Mouse (Mus musculus) ES-Bruce4 (cell line): ENCODE data around the gene Zc3h15. TPM values are rescaled to one million over a fixed set of nuclear protein-coding genes. Genes with fewer than 3 reads are reported as not detected.

Experiments
- H3K27ac ChIP-seq: 2 replicates; pipeline ENCODE4 v1.5.1; 2012; ENCODE audit warnings: low read length, inconsistent platforms; ENCODE audit not compliant: insufficient read depth
- H3K27me3 ChIP-seq: 2 replicates; pipeline ENCODE4 v1.6.1; 2012; ENCODE audit warnings: mild to moderate bottlenecking, low read length, inconsistent platforms; ENCODE audit not compliant: control insufficient read depth, poor library complexity, insufficient read depth, severe bottlenecking
- H3K36me3 ChIP-seq: 2 replicates; pipeline ENCODE4 v1.6.1; 2012; ENCODE audit warnings: inconsistent platforms, mild to moderate bottlenecking, low read length, moderate library complexity; ENCODE audit not compliant: control insufficient read depth, poor library complexity, insufficient read depth, severe bottlenecking
- H3K4me1 ChIP-seq: one replicate; pipeline ENCODE4 v1.8.1; 2011; ENCODE audit warnings: low read length; ENCODE audit not compliant: control insufficient read depth, insufficient read depth
- H3K4me3 ChIP-seq: 2 replicates; pipeline ENCODE4 v1.5.1; 2011; ENCODE audit warnings: low read depth, mild to moderate bottlenecking, low read length
- H3K9ac ChIP-seq: 2 replicates; pipeline ENCODE4 v1.6.1; 2012; ENCODE audit warnings: low read depth, mild to moderate bottlenecking, inconsistent platforms; ENCODE audit not compliant: poor library complexity, severe bottlenecking
- H3K9me3 ChIP-seq: replicated peaks from 2 replicates; pipeline ENCODE4 v1.6.1; 2012; ENCODE audit warnings: mild to moderate bottlenecking, low read length, inconsistent platforms; ENCODE audit not compliant: control insufficient read depth, poor library complexity, insufficient read depth, severe bottlenecking
- CTCF ChIP-seq: IDR thresholded peaks from one replicate; pipeline ENCODE4 v1.8.1; 2011; ENCODE audit warnings: low read depth, low read length
- EP300 ChIP-seq: IDR thresholded peaks from 2 replicates; pipeline ENCODE4 v1.6.1; 2011; ENCODE audit warnings: low read depth, low read length; ENCODE audit not compliant: insufficient read depth
- POLR2A ChIP-seq: IDR thresholded peaks from one replicate; pipeline ENCODE4 v1.8.1; 2011; ENCODE audit warnings: low read length; ENCODE audit not compliant: insufficient read depth
- polyA plus RNA-seq: library from polyadenylated mRNA; stranded (reverse); fragments of >200 nt; gene quantifications from 2 replicates; pipeline ENCODE4 v1.2.4, GENCODE M21; 2011; ENCODE audit warnings: low read depth; ENCODE audit not compliant: missing spikeins, insufficient read depth, insufficient read length

Gene Zc3h15
- polyA plus RNA-seq, 1 experiment, result 191 TPM

DNA sequence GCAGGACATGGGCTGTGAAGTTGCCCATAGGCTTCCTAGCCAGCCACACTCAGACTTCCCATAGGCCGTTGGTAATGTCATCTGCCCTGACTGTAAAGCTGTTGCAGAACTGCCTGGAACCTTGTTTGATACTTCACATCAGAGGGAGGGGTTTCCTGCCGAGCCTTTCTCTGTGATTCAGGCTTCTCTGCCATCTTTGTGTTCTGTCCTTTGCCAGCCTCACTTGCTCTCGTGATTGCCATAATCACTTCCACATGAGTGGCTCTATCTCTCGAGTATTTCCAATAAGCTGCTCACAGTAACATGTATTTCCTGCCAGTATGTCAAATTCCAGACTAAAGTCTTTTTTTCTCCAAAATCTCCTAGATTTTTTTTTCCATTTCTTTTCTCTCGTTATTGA is 31.4 kb downstream of the Zc3h15 start:
- no peaks in the 10 kb centered on the region for H3K36me3 ChIP-seq
- H3K27ac ChIP-seq, result no peak overlapping the region
- no peak overlapping the region for H3K9ac ChIP-seq
- TF ChIP-seq CTCF (no peak), EP300 (no peak), POLR2A (no peak)
- no peak overlapping the region for H3K4me3 ChIP-seq
- H3K27me3 ChIP-seq, result no peaks in the 10 kb centered on the region
- no peaks in the 10 kb centered on the region for H3K4me1 ChIP-seq
- no peaks in the 10 kb centered on the region for H3K9me3 ChIP-seq

DNA sequence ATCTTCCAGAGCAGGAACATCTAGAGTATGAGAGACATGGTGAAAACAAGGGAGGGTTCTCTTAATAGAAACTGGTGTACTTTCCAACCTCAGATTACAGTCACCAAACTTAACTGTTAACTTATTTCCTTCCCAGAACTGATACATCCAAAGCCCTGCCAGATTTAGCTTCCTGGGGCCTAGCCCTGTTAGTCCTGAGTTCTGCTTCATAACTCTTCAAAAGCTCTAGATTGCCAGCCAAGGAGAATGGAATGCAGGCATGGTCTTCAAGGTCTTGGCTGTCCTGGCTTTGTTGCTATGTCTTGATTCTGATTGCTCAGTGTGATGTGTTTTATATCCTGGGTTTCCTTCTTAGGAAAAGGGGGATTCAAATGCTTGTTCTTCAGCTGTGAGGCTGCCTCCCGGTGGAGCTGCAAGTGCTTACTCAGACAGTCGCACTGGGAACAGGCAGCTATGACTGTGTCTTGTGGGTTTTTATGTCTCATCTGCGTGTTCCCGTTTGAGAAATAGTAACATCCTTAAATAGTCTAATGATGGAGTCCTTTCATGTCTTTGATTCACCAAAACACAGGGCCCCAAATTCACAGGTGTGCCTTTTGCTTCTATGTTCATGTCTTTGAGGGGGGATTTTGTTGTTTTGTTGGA is 32.1 kb downstream of the Zc3h15 start:
- no peaks in the 10 kb centered on the region for H3K4me1 ChIP-seq
- no peaks in the 10 kb centered on the region for H3K36me3 ChIP-seq
- no peaks in the 10 kb centered on the region for H3K27me3 ChIP-seq
- no peak overlapping the region for H3K4me3 ChIP-seq
- H3K27ac ChIP-seq, result no peak overlapping the region
- no peaks in the 10 kb centered on the region for H3K9me3 ChIP-seq
- no peak overlapping the region for H3K9ac ChIP-seq
- no peak for TF ChIP-seq CTCF
- TF ChIP-seq EP300, result no peak
- no peak for TF ChIP-seq POLR2A

DNA sequence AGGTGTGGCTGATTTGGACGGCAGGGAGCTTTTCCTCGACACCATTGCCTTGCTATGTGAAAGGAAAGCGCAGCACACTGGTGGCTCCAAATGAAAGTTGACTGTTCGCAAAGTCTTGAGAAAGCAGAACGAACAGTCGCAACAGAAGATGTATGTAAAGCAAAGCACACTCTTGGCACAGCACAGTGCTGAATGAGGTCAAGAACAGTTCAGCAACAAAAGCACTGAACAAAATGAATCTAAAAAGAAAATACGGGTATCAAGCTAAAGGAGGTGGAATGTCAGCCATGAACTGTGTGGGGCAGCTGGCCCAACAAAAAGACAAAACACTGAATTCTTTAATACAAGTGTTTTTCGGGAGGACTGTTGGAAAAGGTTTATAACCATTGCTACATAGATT is 37.1 kb downstream of the Zc3h15 start:
- H3K4me1 ChIP-seq, result no peaks in the 10 kb centered on the region
- no peak for TF ChIP-seq EP300
- no peak for TF ChIP-seq CTCF
- no peak for TF ChIP-seq POLR2A
- no peaks in the 10 kb centered on the region for H3K36me3 ChIP-seq
- no peaks in the 10 kb centered on the region for H3K27me3 ChIP-seq
- no peaks in the 10 kb centered on the region for H3K9me3 ChIP-seq
- H3K4me3 ChIP-seq, result no peak overlapping the region
- H3K9ac ChIP-seq, result no peak overlapping the region
- H3K27ac ChIP-seq, result no peak overlapping the region

GRCm38 (mm10) chr2:83681785-83682184 is 37.5 kb downstream of the Zc3h15 start:
- no peaks in the 10 kb centered on the region for H3K27me3 ChIP-seq
- H3K4me3 ChIP-seq, result no peak overlapping the region
- H3K9me3 ChIP-seq, result no peaks in the 10 kb centered on the region
- H3K4me1 ChIP-seq, result no peaks in the 10 kb centered on the region
- TF ChIP-seq EP300 (no peak), POLR2A (no peak), CTCF (no peak)
- no peaks in the 10 kb centered on the region for H3K36me3 ChIP-seq
- no peak overlapping the region for H3K9ac ChIP-seq
- no peak overlapping the region for H3K27ac ChIP-seq

- no peaks in the 10 kb centered on the region for H3K27me3 ChIP-seq
- no peaks in the 10 kb centered on the region for H3K4me1 ChIP-seq
- no peak for TF ChIP-seq CTCF
- TF ChIP-seq POLR2A, result no peak
- H3K27ac ChIP-seq, result no peak overlapping the region
- no peak overlapping the region for H3K4me3 ChIP-seq
- no peaks in the 10 kb centered on the region for H3K36me3 ChIP-seq
- H3K9me3 ChIP-seq, result peaks cover 3% of the 10 kb centered on the region; the same call in 1 of the 2 replicates
- H3K9ac ChIP-seq, result no peak overlapping the region
These were observed 38.0 kb downstream of the Zc3h15 start for GRCm38 (mm10) chr2:83682282-83682681.

GRCm38 (mm10) chr2:83683731-83684519 is 39.7 kb downstream of the Zc3h15 start:
- no peak overlapping the region for H3K27ac ChIP-seq
- TF ChIP-seq EP300 (no peak), POLR2A (no peak), CTCF (no peak)
- no peaks in the 10 kb centered on the region for H3K27me3 ChIP-seq
- no peaks in the 10 kb centered on the region for H3K36me3 ChIP-seq
- H3K9me3 ChIP-seq, result peaks cover 14% of the 10 kb centered on the region
- H3K4me3 ChIP-seq, result no peak overlapping the region
- no peak overlapping the region for H3K9ac ChIP-seq
- H3K4me1 ChIP-seq, result no peaks in the 10 kb centered on the region
